Mouse (Mus musculus): ENCODE measurements around the gene 6430571L13Rik. TPM values are rescaled to one million over a fixed set of nuclear protein-coding genes. Genes with fewer than 3 reads are reported as not detected.
A peak's percentile ranks its signal among the peaks of the same experiment; 100 is the strongest.

Gene 6430571L13Rik
- total RNA-seq, 2 experiments from 2014 or later: 4.0 TPM

- intact Hi-C loops (cut with DNase I): loop anchor here (5.0 kb wide), 1 partner anchor 96 kb away; no protein-coding TSS in a partner anchor
These were observed 26.2 kb downstream of the 6430571L13Rik start for GRCm38 (mm10) chr9:107366644-107367043.

GRCm38 (mm10) chr9:107368302-107368701, 27.9 kb downstream of the 6430571L13Rik start:
- intact Hi-C loops (cut with DNase I): loop anchor here (5.0 kb wide), 1 partner anchor 94 kb away; no protein-coding TSS in a partner anchor
- DNase-seq (ENCODE audit: extremely low spot score in 1 of 2, low spot score in 2 of 2): no peak

More at GRCm38 (mm10) chr9:107366644-107367043, 26.2 kb downstream of the 6430571L13Rik start:
- DNase-seq (ENCODE audit: extremely low spot score in 1 of 2, low spot score in 2 of 2): no peak

- intact Hi-C loops (cut with DNase I): loop anchor here (5.0 kb wide), 1 partner anchor 93 kb away; no protein-coding TSS in a partner anchor
These were observed 29.1 kb downstream of the 6430571L13Rik start for GRCm38 (mm10) chr9:107369270-107370105.

GRCm38 (mm10) chr9:107370106-107370463, 29.7 kb downstream of the 6430571L13Rik start:
- intact Hi-C loops (cut with DNase I): no loop called here
- no peak for DNase-seq (ENCODE audit: extremely low spot score in 1 of 2, low spot score in 2 of 2)

More at GRCm38 (mm10) chr9:107369270-107370105, 29.1 kb downstream of the 6430571L13Rik start:
- DNase-seq (ENCODE audit: extremely low spot score in 1 of 2, low spot score in 2 of 2): no peak

GRCm38 (mm10) chr9:107372441-107372840, 32.0 kb downstream of the 6430571L13Rik start:
- no peak for DNase-seq (ENCODE audit: extremely low spot score in 1 of 2, low spot score in 2 of 2)
- intact Hi-C loops (cut with DNase I): no loop called here

GRCm38 (mm10) chr9:107374623-107375022, 34.2 kb downstream of the 6430571L13Rik start:
- intact Hi-C loops (cut with DNase I): no loop called here

GRCm38 (mm10) chr9:107375451-107375850, 35.0 kb downstream of the 6430571L13Rik start:
- intact Hi-C loops (cut with DNase I): no loop called here
- DNase-seq (ENCODE audit: extremely low spot score in 1 of 2, low spot score in 2 of 2): no peak

More at GRCm38 (mm10) chr9:107374623-107375022, 34.2 kb downstream of the 6430571L13Rik start:
- peak in 1 of 2 experiments; percentile 50 for DNase-seq (ENCODE audit: extremely low spot score in 1 of 2, low spot score in 2 of 2)

GRCm38 (mm10) chr9:107377961-107378512, 37.6 kb downstream of the 6430571L13Rik start:
- no peak for DNase-seq (ENCODE audit: extremely low spot score in 1 of 2, low spot score in 2 of 2)
- intact Hi-C loops (cut with DNase I): no loop called here

GRCm38 (mm10) chr9:107381723-107382122, 41.3 kb downstream of the 6430571L13Rik start:
- peak in 1 of 2 experiments; percentile 32 for DNase-seq (ENCODE audit: extremely low spot score in 1 of 2, low spot score in 2 of 2)
- intact Hi-C loops (cut with DNase I): no loop called here

GRCm38 (mm10) chr9:107384396-107384795, 44.0 kb downstream of the 6430571L13Rik start:
- intact Hi-C loops (cut with DNase I): no loop called here
- DNase-seq (ENCODE audit: extremely low spot score in 1 of 2, low spot score in 2 of 2): no peak

- DNase-seq (ENCODE audit: extremely low spot score in 1 of 2, low spot score in 2 of 2): no peak
- intact Hi-C loops (cut with DNase I): loop anchor here (5.0 kb wide), 1 partner anchor 71 kb away; no protein-coding TSS in a partner anchor
These were observed 46.3 kb downstream of the 6430571L13Rik start for GRCm38 (mm10) chr9:107386722-107387121.

- DNase-seq (ENCODE audit: extremely low spot score in 1 of 2, low spot score in 2 of 2): peak in 1 of 2 experiments; percentile 30
- intact Hi-C loops (cut with DNase I): loop anchor here (5.0 kb wide), 1 partner anchor 70 kb away; no protein-coding TSS in a partner anchor
These were observed 47.3 kb downstream of the 6430571L13Rik start for GRCm38 (mm10) chr9:107387708-107388107.

- intact Hi-C loops (cut with DNase I): loop anchor here (5.0 kb wide), 1 partner anchor 69 kb away; no protein-coding TSS in a partner anchor
- no peak for DNase-seq (ENCODE audit: extremely low spot score in 1 of 2, low spot score in 2 of 2)
These were observed 47.9 kb downstream of the 6430571L13Rik start for GRCm38 (mm10) chr9:107388263-107388662.

- DNase-seq (ENCODE audit: extremely low spot score in 1 of 2, low spot score in 2 of 2): no peak
- intact Hi-C loops (cut with DNase I): no loop called here
These were observed 56.0 kb downstream of the 6430571L13Rik start for GRCm38 (mm10) chr9:107396397-107396796.

GRCm38 (mm10) chr9:107398968-107399367, 58.6 kb downstream of the 6430571L13Rik start:
- intact Hi-C loops (cut with DNase I): no loop called here
- no peak for DNase-seq (ENCODE audit: extremely low spot score in 1 of 2, low spot score in 2 of 2)

GRCm38 (mm10) chr9:107399491-107399971, 59.1 kb downstream of the 6430571L13Rik start, which contains the start of gene Cacna2d2:
Cacna2d2 (plus strand) TSS chr9:107399612.
- intact Hi-C loops (cut with DNase I): no loop called here
- peak in 1 of 2 experiments; percentile 66 for DNase-seq (ENCODE audit: extremely low spot score in 1 of 2, low spot score in 2 of 2)

GRCm38 (mm10) chr9:107400060-107400511, 59.7 kb downstream of the 6430571L13Rik start:
- peak in 1 of 2 experiments; percentile 40 for DNase-seq (ENCODE audit: extremely low spot score in 1 of 2, low spot score in 2 of 2)
- intact Hi-C loops (cut with DNase I): loop anchor here (5.0 kb wide), 1 partner anchor 42 kb away; no protein-coding TSS in a partner anchor

- intact Hi-C loops (cut with DNase I): loop anchor here (5.0 kb wide), 1 partner anchor 42 kb away; no protein-coding TSS in a partner anchor
- DNase-seq (ENCODE audit: extremely low spot score in 1 of 2, low spot score in 2 of 2): no peak
These were observed 60.4 kb downstream of the 6430571L13Rik start for GRCm38 (mm10) chr9:107400666-107401285.

All from left cerebral cortex, postnatal 10 days (tissue).